Mouse (Mus musculus): ENCODE measurements around the gene Taok1. TPM values are rescaled to one million over a fixed set of nuclear protein-coding genes. Genes with fewer than 3 reads are reported as not detected.

Taok1 gene
- polyA plus RNA-seq, 1 experiment: 5.8 TPM

DNA sequence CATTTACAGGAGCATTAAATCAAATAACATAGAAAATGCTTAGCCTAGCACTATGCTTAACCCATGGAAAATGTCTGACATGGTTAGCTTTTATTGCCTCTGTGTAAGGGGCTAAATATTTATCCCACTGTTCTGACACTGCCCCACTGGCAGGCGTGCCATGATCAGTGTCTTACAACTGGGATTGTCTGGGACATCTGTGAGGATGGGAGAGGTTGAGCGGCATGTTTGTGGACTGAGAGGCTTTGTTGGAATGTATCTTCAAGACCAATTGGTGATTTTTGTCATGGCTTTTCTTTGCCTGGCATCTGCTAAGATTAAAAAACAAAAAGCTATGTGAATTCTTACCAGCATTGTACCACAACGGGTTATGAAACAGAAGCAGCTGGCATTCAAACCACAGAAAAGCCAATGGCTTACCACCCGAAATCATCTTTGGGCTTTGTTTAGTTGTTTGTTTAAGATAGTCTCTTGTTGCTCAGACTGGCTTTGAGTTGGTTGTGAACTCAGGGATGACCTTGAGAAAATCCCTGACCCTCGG lies 7.5 kb upstream of the Taok1 start:
- no peaks in the 10 kb centered on the region for H3K4me1 ChIP-seq (ENCODE audit: control insufficient read depth, insufficient read depth, low read length)
- H3K36me3 ChIP-seq (ENCODE audit: control insufficient read depth, insufficient read depth, low read length): no peaks in the 10 kb centered on the region
- no peak for TF ChIP-seq POLR2A (IDR thresholded peaks at IDR 0.05; ENCODE audit: control insufficient read depth, low read depth, low read length)
- no peak for TF ChIP-seq CTCF (IDR thresholded peaks at IDR 0.05; ENCODE audit: control insufficient read depth, insufficient read depth, insufficient replicate concordance, low read depth, low read length)
- H3K27me3 ChIP-seq (ENCODE audit: control insufficient read depth, insufficient read depth, low read length): no peaks in the 10 kb centered on the region
- H3K27ac ChIP-seq (ENCODE audit: control insufficient read depth, insufficient read depth, low read depth, low read length): no peak overlapping the region
- no peak overlapping the region for H3K4me3 ChIP-seq (ENCODE audit: control insufficient read depth, low read depth, low read length)

DNA sequence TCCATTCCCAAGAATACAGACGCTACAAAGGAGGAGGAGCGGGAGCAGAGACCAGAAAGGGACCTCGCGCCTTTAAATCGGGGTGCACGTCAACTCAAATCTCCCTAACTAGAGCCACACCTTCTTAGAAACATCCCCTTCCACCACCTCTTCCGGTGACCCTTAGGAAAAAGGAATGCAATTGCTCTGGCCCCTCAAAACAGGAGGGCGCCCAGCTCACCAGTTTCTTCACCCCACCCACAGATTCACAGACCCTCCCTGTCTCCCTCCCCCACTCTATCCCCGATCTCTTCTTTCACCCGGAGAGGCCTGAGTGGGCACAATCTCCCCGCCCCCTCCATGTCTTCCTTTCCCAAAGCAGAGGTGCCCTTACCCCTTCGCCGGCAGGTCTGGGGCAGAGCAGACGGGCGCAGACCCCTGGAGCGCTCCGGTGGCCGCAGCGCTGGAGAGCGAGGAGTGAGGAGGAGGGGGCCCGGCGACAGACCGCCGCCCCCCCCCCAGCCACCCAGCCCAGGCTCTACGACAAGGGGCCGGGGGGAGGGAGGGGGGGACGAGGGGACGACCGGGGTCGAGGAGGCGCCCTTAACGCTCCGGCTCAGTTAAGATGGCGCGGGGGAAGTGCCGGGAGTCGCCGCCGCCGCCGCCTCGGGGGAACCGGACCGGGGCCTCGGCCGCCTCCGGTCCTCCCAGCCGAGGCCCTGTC lies 629 bp downstream of the Taok1 start:
- TF ChIP-seq CTCF (IDR thresholded peaks at IDR 0.05; ENCODE audit: control insufficient read depth, insufficient read depth, insufficient replicate concordance, low read depth, low read length) (no peak), POLR2A (IDR thresholded peaks at IDR 0.05; ENCODE audit: control insufficient read depth, low read depth, low read length) (no peak)
- Histone ChIP-seq H3K36me3 (ENCODE audit: control insufficient read depth, insufficient read depth, low read length) (no peaks in the 10 kb centered on the region), H3K27me3 (ENCODE audit: control insufficient read depth, insufficient read depth, low read length) (no peaks in the 10 kb centered on the region), H3K4me1 (ENCODE audit: control insufficient read depth, insufficient read depth, low read length) (peaks cover 5% of the 10 kb centered on the region), H3K27ac (ENCODE audit: control insufficient read depth, insufficient read depth, low read depth, low read length) (peak overlapping the region; percentile 98), H3K4me3 (ENCODE audit: control insufficient read depth, low read depth, low read length) (peak overlapping the region; percentile 98)

DNA sequence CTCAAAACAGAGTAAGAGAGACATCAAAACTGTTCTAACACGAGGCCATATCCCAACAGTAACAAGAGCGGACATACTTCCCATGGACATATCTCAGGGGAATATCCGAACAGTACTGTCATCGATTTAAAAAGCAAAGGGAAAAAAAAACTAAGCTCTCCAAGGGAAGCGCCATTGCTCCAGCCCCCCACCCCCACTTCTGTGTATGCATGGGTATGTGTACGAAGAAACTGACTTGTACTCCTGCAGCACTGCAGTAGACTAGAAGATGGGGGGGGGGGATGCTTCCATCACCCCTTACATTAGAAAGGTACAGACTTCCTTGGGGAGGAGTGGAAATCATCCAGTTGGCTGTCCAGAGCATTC lies 1.2 kb downstream of the Taok1 start:
- Histone ChIP-seq H3K27ac (ENCODE audit: control insufficient read depth, insufficient read depth, low read depth, low read length) (peak overlapping the region; percentile 98; the same call in 1 of the 2 replicates), H3K36me3 (ENCODE audit: control insufficient read depth, insufficient read depth, low read length) (no peaks in the 10 kb centered on the region), H3K27me3 (ENCODE audit: control insufficient read depth, insufficient read depth, low read length) (no peaks in the 10 kb centered on the region), H3K4me3 (ENCODE audit: control insufficient read depth, low read depth, low read length) (peak overlapping the region; percentile 98), H3K4me1 (ENCODE audit: control insufficient read depth, insufficient read depth, low read length) (peaks cover 5% of the 10 kb centered on the region)
- TF ChIP-seq CTCF (IDR thresholded peaks at IDR 0.05; ENCODE audit: control insufficient read depth, insufficient read depth, insufficient replicate concordance, low read depth, low read length) (no peak), POLR2A (IDR thresholded peaks at IDR 0.05; ENCODE audit: control insufficient read depth, low read depth, low read length) (no peak)

DNA sequence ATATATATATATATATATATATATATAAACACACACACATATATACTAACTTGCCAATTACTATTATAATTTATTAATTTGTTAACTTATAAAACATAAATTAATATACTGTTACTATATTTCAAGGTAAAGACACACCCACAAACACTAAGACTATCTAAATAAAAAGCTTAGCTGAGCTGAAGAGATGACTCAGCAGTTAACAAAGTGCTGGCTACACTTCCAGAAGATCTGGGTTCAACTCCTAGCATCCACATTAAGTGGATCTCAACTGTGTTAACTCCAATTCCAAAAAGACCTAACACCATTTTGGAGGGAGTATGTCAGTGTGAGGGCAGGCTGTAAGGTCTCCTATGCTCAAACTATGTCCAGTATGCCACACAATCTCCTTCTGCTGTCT lies 10.3 kb downstream of the Taok1 start:
- no peaks in the 10 kb centered on the region for H3K36me3 ChIP-seq (ENCODE audit: control insufficient read depth, insufficient read depth, low read length)
- TF ChIP-seq CTCF (IDR thresholded peaks at IDR 0.05; ENCODE audit: control insufficient read depth, insufficient read depth, insufficient replicate concordance, low read depth, low read length): no peak
- no peak for TF ChIP-seq POLR2A (IDR thresholded peaks at IDR 0.05; ENCODE audit: control insufficient read depth, low read depth, low read length)
- no peaks in the 10 kb centered on the region for H3K27me3 ChIP-seq (ENCODE audit: control insufficient read depth, insufficient read depth, low read length)

DNA sequence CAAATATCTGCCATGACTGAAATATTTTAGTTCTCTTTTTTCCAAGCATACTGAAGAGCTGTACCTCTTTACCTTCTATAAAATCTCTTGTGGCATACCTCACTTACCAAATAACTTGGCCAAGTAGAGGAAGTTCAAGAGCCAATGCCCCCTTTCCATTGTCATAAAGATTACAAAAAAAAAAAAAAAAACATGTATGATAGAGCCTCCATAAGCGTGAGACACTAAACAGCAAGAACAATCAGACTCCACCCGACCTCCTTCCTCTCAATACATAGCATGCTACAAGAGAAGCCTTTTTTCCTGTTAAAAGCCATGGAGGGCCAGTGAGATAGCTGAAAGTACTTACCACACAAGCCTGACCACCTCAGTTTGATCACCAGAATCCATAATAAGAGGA lies 16.2 kb downstream of the Taok1 start:
- no peaks in the 10 kb centered on the region for H3K27me3 ChIP-seq (ENCODE audit: control insufficient read depth, insufficient read depth, low read length)
- no peak overlapping the region for H3K27ac ChIP-seq (ENCODE audit: control insufficient read depth, insufficient read depth, low read depth, low read length)
- no peak overlapping the region for H3K4me3 ChIP-seq (ENCODE audit: control insufficient read depth, low read depth, low read length)
- no peaks in the 10 kb centered on the region for H3K4me1 ChIP-seq (ENCODE audit: control insufficient read depth, insufficient read depth, low read length)
- no peaks in the 10 kb centered on the region for H3K36me3 ChIP-seq (ENCODE audit: control insufficient read depth, insufficient read depth, low read length)
- TF ChIP-seq CTCF (IDR thresholded peaks at IDR 0.05; ENCODE audit: control insufficient read depth, insufficient read depth, insufficient replicate concordance, low read depth, low read length): no peak
- TF ChIP-seq POLR2A (IDR thresholded peaks at IDR 0.05; ENCODE audit: control insufficient read depth, low read depth, low read length): no peak

More for the DNA sequence above, 10.3 kb downstream of the Taok1 start:
- no peak overlapping the region for H3K4me3 ChIP-seq (ENCODE audit: control insufficient read depth, low read depth, low read length)
- H3K27ac ChIP-seq (ENCODE audit: control insufficient read depth, insufficient read depth, low read depth, low read length): no peak overlapping the region
- H3K4me1 ChIP-seq (ENCODE audit: control insufficient read depth, insufficient read depth, low read length): no peaks in the 10 kb centered on the region

DNA sequence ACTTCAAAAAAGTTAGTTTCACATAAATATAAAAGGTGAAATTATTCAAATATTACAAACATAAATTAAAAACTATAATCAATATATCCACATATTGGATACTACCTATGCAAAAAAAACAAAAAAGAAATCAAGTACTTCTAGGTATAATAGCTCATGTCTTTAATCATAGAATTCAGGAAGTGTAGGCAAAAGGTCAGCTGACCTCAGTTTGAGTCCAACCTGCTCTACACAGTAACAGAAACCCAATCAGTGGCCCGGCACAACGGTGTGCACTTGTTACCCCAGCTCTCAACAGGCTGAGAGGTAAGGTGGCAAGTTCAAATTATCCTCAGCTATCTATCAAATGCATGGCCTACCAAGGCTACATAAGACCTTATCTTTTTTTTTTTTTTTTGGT lies 16.8 kb downstream of the Taok1 start:
- no peak for TF ChIP-seq CTCF (IDR thresholded peaks at IDR 0.05; ENCODE audit: control insufficient read depth, insufficient read depth, insufficient replicate concordance, low read depth, low read length)
- TF ChIP-seq POLR2A (IDR thresholded peaks at IDR 0.05; ENCODE audit: control insufficient read depth, low read depth, low read length): no peak
- Histone ChIP-seq H3K27ac (ENCODE audit: control insufficient read depth, insufficient read depth, low read depth, low read length) (no peak overlapping the region), H3K4me1 (ENCODE audit: control insufficient read depth, insufficient read depth, low read length) (no peaks in the 10 kb centered on the region), H3K36me3 (ENCODE audit: control insufficient read depth, insufficient read depth, low read length) (no peaks in the 10 kb centered on the region), H3K4me3 (ENCODE audit: control insufficient read depth, low read depth, low read length) (no peak overlapping the region), H3K27me3 (ENCODE audit: control insufficient read depth, insufficient read depth, low read length) (no peaks in the 10 kb centered on the region)

DNA sequence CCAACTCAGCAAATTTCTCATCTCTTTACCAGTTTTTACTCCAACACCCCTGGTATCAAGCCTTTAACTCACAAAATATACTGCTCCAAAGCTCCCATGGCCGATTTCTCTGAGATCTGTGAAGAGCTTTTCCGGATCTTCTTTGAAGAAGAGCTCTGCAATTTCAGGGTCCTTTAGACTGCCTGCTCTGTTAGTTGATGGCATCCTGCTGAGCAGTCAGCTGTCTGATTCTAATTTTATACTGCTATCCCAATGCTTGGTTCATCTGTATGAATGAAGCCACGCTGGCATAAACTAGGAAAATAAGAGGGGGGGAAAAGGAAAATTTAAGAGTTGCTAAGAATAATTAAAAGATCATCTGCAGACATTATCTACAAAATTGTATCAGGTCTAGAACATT lies 22.4 kb downstream of the Taok1 start:
- no peak overlapping the region for H3K4me3 ChIP-seq (ENCODE audit: control insufficient read depth, low read depth, low read length)
- no peaks in the 10 kb centered on the region for H3K27me3 ChIP-seq (ENCODE audit: control insufficient read depth, insufficient read depth, low read length)
- H3K27ac ChIP-seq (ENCODE audit: control insufficient read depth, insufficient read depth, low read depth, low read length): no peak overlapping the region
- H3K4me1 ChIP-seq (ENCODE audit: control insufficient read depth, insufficient read depth, low read length): no peaks in the 10 kb centered on the region
- no peak for TF ChIP-seq POLR2A (IDR thresholded peaks at IDR 0.05; ENCODE audit: control insufficient read depth, low read depth, low read length)
- TF ChIP-seq CTCF (IDR thresholded peaks at IDR 0.05; ENCODE audit: control insufficient read depth, insufficient read depth, insufficient replicate concordance, low read depth, low read length): no peak
- peaks cover 2% of the 10 kb centered on the region; the same call in 1 of the 2 replicates for H3K36me3 ChIP-seq (ENCODE audit: control insufficient read depth, insufficient read depth, low read length)

Data from testis, adult 2 months (tissue).